Mouse (Mus musculus): ENCODE results near the gene Syne2.

Gene Syne2

GRCm38 (mm10) chr12:75952011-75952410 lies 134.1 kb downstream of the Syne2 start:
- DNase-seq: no peak

- DNase-seq: no peak
Observed at GRCm38 (mm10) chr12:75966441-75967195, 148.7 kb downstream of the Syne2 start.

- no peak for DNase-seq
Observed at GRCm38 (mm10) chr12:75979079-75979478, 161.1 kb downstream of the Syne2 start.

- DNase-seq: no peak
Observed at GRCm38 (mm10) chr12:75983336-75983735, 165.4 kb downstream of the Syne2 start.

GRCm38 (mm10) chr12:75992226-75992858 lies 174.4 kb downstream of the Syne2 start:
- peak in 1 of 2 experiments; percentile 9 for DNase-seq

GRCm38 (mm10) chr12:75992946-75993345 lies 175.0 kb downstream of the Syne2 start:
- DNase-seq: no peak

- DNase-seq: peak; percentile 22 to 23
Observed at GRCm38 (mm10) chr12:75995086-75995485, 177.2 kb downstream of the Syne2 start.

GRCm38 (mm10) chr12:75997547-75997946 lies 179.6 kb downstream of the Syne2 start:
- DNase-seq: no peak

- DNase-seq: no peak
Observed at GRCm38 (mm10) chr12:75998416-75998815, 180.5 kb downstream of the Syne2 start.

- peak in 1 of 2 experiments; percentile 19 for DNase-seq
Observed at GRCm38 (mm10) chr12:76004697-76005249, 186.8 kb downstream of the Syne2 start.

- DNase-seq: no peak
Observed at GRCm38 (mm10) chr12:76008991-76009390, 191.1 kb downstream of the Syne2 start.

- no peak for DNase-seq
Observed at GRCm38 (mm10) chr12:76012789-76013188, 194.9 kb downstream of the Syne2 start.

- no peak for DNase-seq
Observed at GRCm38 (mm10) chr12:76013480-76013879, 195.5 kb downstream of the Syne2 start.

GRCm38 (mm10) chr12:76015026-76015425 lies 197.1 kb downstream of the Syne2 start:
- DNase-seq: no peak

- peak; percentile 44 to 66 for DNase-seq
Observed at GRCm38 (mm10) chr12:76015489-76015888, 197.6 kb downstream of the Syne2 start.

GRCm38 (mm10) chr12:76016123-76017101 lies 198.5 kb downstream of the Syne2 start:
- peak; percentile 89 to 92 for DNase-seq

- DNase-seq: peak; percentile 24 to 35
Observed at GRCm38 (mm10) chr12:76018640-76019039, 200.7 kb downstream of the Syne2 start.

GRCm38 (mm10) chr12:76042301-76042700 lies 224.4 kb downstream of the Syne2 start:
- no peak for DNase-seq

GRCm38 (mm10) chr12:76046561-76046960 lies 228.6 kb downstream of the Syne2 start:
- DNase-seq: no peak

GRCm38 (mm10) chr12:76047921-76048320 lies 230.0 kb downstream of the Syne2 start:
- no peak for DNase-seq

GRCm38 (mm10) chr12:76048672-76049071 lies 230.7 kb downstream of the Syne2 start:
- no peak for DNase-seq

GRCm38 (mm10) chr12:76049343-76049742 lies 231.4 kb downstream of the Syne2 start:
- DNase-seq: no peak

GRCm38 (mm10) chr12:76051879-76052278 lies 233.9 kb downstream of the Syne2 start:
- no peak for DNase-seq

Measured in cerebellum, postnatal 14 days (tissue).